Mouse (Mus musculus) activated CD4-positive, CD25-positive, alpha-beta regulatory T cell, adult 4 months (primary cell): ENCODE data around the gene Selenop. TPM values are rescaled to one million over a fixed set of nuclear protein-coding genes. Genes with fewer than 3 reads are reported as not detected.
"Not testable (repeated sequence)": the region's sequence is repeated elsewhere in the genome, so short reads cannot be mapped to it uniquely, and the experiment has no call there.

Experiments
- ATAC-seq: one replicate; pipeline ENCODE4 v1.8.0; 2017
- polyA plus RNA-seq, 2 experiments: library from polyadenylated mRNA; unstranded; fragments of 100-300 nt; shearing (Covaris generic); gene quantifications; one replicate each; pipeline ENCODE4 v1.2.1; 2017

The Selenop gene
- 100 to 1,000 TPM; 139 to 155 TPM for polyA plus RNA-seq

GRCm38 (mm10) chr15:3268247-3268646 lies at the start of gene Selenop:
Selenop (plus strand) TSS chr15:3268547.
- ATAC-seq, result no peak

DNA sequence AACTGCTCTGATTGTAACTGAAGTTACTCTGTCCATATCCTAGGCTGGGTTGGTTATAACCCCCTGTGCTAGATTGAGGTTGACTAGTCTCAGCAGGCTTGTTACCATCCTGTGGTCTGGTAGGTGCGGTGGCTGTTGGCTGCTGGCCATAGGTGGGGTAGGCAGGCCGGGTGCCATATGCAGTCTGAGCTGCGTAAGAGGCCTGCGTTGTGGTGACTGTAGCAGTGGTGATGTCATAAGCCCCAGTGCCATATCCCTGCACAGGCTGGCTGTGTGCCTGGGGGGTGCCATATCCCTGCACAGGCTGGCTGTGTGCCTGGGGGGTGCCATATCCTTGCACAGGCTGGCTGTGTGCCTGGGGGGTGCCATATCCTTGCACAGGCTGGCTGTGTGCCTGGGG lies 49.7 kb upstream of the Selenop start:
- ATAC-seq, result not testable (repeated sequence)

DNA sequence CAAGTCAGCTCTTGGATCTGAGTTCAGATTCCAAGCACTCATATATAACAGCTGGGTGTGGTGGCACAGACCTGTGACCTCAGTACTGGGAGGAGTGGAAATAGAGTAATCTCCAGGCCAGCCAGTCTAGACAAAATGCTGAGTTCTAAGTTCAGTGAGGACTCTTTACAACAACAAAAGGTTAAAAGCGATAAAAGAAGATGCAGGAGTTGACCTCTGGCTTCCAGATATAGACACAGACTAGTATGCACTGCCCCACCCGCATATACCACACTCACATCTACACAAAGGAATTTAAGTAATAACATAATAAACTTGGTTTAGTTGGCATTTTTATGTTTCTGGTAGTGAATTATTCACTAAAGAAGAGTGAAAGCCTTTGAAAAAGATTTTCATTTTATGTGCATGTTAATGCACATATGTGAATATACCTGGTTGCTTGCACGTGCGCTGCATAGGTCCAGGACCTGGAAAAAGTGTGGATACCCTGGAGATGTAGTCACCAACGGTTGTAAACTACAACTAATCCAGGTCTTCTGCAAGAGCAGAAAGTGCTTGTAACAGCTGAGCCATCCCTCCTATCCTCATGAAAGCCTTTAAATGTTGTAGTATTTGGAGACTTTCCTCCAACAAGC lies 45.4 kb upstream of the Selenop start:
- ATAC-seq, result no peak

- no peak for ATAC-seq
Observed at GRCm38 (mm10) chr15:3226573-3226972, 41.8 kb upstream of the Selenop start.

DNA sequence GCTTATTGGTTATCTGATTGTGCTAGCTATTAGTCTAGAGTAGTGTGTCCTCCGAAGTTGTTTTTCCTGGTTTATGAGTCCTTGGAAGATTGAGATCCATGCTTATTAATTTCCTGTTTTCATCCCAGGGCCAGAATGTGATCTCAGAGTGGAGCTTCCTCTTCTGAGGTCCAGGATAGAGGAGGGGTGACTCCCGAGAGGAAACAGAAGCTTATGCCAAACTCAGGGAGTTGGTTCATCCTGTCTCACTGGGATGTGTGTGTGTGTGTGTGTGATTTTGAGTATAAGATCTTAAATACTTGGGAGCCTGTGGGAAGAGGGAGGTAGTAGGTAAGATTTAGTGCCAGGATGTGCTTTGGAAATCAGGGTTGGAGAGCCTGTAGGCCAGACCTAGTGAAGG lies 40.2 kb upstream of the Selenop start:
- ATAC-seq, result no peak

DNA sequence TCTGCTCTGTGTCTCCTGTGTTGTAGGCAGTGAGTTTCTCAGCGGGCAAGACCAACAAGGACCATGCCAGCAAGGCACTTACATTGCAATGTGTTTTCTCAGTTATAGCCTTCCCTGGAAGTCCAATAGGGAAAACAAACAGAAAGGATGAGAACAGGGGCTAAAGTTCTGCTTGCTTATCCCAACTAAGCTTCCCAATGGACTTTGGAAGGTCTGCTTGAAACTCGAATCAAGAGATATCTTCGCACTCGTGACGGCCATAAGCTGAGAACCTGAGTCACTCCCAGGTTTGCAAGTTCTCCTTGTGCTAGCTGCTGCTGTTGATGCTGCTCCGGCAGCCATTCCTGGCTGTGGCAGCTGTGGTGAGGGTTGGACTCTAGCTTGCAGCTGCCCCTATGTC lies 39.4 kb upstream of the Selenop start:
- no peak for ATAC-seq

DNA sequence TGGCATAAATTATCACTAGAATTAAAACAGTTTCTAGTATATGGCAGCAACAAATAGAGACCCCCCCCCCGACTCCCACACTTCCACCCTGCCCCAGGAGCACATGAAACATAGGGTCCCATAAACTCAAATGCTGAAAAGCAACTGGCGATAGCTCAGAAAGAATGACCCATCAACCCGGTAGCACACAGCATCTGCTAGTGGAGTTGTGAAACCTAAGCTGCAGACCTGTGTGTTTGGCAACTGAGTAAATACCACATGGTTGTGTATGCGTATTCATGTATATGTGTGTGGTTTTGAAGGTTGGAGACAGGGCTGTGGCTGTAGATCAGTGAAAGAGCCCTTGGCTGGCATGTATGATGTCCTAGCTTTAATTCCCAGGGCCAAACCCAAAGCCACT lies 37.3 kb upstream of the Selenop start:
- ATAC-seq, result no peak

GRCm38 (mm10) chr15:3232168-3232835 lies 36.0 kb upstream of the Selenop start:
- no peak for ATAC-seq

- ATAC-seq, result peak; percentile 77
Observed at GRCm38 (mm10) chr15:3233837-3234551, 34.4 kb upstream of the Selenop start.

GRCm38 (mm10) chr15:3236338-3236737 lies 32.0 kb upstream of the Selenop start:
- ATAC-seq, result no peak

DNA sequence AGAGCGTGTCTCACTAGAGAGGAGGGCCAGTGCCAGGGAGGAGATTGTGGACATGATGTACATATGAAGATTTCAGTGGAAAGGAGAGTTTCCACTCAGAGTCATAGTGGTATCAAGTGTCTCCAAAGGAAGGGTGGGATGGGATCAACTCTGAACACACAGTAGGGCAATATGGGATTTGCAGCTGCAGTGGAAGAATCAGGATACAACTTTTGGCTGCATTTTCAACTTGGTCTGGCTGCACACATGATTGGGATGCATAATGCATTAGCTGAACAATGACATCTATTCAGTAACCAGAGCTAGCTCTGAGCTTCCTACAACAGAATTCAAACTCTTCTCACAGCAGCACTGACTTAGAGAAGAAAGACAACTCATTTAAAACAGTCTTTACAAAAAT lies 30.4 kb upstream of the Selenop start:
- ATAC-seq, result no peak

- ATAC-seq, result not testable (repeated sequence)
Observed at GRCm38 (mm10) chr15:3245036-3245435, 23.3 kb upstream of the Selenop start.

DNA sequence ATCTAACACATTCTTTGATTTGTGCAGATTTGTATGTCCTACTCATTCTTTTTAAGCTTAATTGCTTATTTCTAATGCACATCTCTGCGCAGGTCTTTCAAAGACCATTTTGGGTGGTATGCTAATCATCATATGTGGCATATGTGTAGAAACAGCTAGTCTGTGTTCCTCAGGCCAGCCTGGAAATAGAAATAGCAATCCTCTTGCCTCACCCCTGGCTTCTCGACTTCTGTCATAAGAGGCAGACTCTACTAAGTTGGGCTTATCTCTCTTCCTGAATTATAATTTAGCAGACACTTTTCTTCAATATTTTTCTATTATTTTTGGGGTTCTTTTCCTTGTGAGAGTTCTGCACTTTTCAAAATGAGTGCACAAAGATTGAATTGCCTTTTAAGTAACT lies 17.7 kb upstream of the Selenop start:
- no peak for ATAC-seq

GRCm38 (mm10) chr15:3251031-3251717 lies 17.2 kb upstream of the Selenop start:
- ATAC-seq, result no peak

- ATAC-seq, result no peak
Observed at GRCm38 (mm10) chr15:3251718-3252067, 16.7 kb upstream of the Selenop start.

GRCm38 (mm10) chr15:3259025-3259424 lies 9.3 kb upstream of the Selenop start:
- no peak for ATAC-seq

GRCm38 (mm10) chr15:3260309-3260708 lies 8.0 kb upstream of the Selenop start:
- ATAC-seq, result no peak

DNA sequence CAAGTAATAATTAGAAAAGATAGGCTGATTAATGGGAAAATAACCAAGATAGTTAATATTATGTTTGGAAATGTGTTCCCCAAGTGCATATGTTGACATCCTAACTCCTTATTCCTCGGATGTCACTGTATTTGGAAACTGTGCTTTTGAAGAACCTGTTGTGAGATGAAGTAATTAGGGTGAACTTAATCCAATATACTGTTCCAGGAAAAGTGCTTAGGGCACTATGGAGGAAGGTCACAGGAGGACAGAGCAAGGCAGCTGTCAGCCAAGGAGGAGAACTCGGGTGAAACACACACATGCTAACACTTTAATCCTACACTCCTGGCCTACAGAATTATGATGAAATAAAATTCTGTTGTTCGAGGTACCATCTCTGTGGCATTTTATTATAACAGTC lies 5.5 kb upstream of the Selenop start:
- no peak for ATAC-seq

- ATAC-seq, result peak; percentile 25
Observed at GRCm38 (mm10) chr15:3264293-3264692, 4.1 kb upstream of the Selenop start.

DNA sequence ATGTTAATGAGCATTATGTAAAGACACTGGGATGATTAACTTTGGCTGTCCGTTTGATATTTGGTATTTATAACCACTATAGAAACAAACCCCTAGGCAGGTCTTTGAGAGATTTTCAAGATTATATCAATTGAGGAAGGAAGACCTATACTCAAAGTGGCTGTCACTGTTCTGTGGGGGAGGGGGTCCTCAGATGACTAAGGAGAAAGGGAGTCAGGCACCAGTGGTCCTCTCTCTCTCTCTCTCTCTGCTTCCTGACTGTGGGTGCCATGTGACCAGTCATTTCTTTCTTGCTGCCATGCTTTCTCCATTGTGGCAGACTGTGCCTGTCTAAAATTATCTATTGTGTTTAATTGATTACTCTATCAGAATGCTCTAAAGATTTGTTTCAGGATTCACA lies 3.5 kb upstream of the Selenop start:
- ATAC-seq, result no peak

GRCm38 (mm10) chr15:3269496-3269895 lies 1.1 kb downstream of the Selenop start:
- no peak for ATAC-seq

DNA sequence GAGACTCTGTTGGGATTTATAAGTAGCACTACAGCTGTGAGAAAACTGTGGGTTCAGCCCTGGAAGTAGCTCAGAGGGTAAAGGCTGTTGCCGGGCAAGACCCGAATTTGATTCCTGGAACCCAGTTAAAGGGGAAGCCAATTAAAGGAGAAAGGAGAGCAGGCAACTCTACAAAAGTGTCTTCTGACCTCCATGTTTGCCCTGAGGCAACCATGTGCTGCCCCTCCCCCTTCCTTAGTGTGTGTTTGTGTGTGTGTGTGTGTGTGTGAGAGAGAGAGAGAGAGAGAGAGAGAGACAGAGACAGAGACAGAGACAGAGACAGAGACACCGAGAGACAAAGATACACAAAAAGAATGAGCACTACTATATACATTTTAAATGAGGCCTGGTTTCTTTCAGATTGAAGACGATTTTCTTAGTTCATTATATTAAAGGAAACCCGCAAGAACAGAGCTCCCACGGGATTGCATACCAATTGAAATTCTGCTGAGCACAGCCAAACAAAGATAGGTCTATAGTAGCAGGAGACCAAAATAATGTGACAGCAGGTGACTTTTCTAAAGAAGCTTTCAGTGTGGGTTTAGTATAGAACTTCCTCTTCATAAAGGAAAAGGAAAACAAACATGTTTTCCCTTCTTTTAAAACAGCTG lies 1.8 kb downstream of the Selenop start:
- ATAC-seq, result no peak

DNA sequence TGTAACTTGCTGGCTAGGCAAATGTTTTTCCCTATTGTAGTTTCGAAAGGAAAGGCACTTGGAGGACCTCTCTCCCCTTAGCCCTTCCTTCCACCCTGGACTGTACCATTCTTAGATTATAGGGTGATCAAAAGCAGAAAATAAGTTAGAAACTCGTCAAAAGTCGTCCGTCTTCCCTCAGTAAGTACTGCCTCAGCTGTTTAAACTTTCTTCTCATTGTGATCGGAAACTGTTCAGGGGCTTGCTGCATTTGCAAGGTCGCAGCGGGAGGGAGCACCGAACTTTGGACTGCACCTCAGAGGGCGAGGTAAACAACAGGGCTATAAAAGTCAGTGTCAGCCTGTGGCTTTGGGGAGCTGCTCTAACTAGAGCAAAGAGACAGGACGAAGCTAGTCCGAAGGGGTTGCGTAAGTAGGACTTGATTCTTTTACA lies 2.3 kb downstream of the Selenop start:
- peak; percentile 73 for ATAC-seq
